Comparison of ENCODE assay signal across 22 mouse cellular contexts in the genomic region with DNA sequence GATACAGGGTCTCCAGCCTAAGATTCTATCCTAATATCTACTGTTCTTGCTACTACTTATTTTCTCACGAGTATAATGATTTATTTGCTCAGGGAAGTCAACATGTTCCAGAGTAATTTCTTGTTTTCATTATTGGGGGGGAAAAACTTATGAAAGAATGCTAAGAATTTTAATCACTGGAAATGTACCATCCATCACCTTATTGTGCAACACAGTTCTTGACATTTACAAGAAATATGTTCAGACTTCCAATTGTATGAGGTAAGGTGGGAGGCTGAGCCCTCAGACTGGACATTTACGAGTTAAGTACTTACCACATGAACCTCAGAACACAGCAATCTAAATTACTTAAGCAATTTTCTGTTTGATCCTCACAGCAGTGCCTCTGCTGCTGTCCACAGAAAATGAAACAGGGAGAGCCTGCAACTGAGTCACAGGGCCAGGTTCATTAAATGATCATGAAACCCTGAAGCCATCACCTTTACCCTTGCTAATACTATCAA.
DNase-seq lines count a peak whose midpoint lies in the region; ATAC-seq and TF ChIP-seq lines count a peak whose summit lies in the region.
"Had no signal": no experiment of that assay in that cellular context is flagged by ENCODE, and none has a peak within 500 bp of the region (broad histone marks: within the 10 kb centered on the region; RNA-seq: fewer than 3 reads in every experiment).

No protein-coding gene starts in this region.

- H3K27ac ChIP-seq in lung, embryonic 14.5 days (ENCODE audit: low read depth) = no peak overlapping the region
- no peak overlapping the region for H3K27ac ChIP-seq in forebrain, embryonic 11.5 days (ENCODE audit: low read depth, low read length)
- H3K27ac ChIP-seq: embryonic facial prominence, embryonic 12.5 days; forebrain, embryonic 13.5 days; gastrocnemius, adult 2 months; heart, embryonic 10.5 days; hindbrain, embryonic 13.5 days had no signal

- H3K4me1 ChIP-seq in lung, embryonic 14.5 days (ENCODE audit: insufficient read depth) = no peaks in the 10 kb centered on the region
- no peaks in the 10 kb centered on the region for H3K4me1 ChIP-seq in lung, adult 2 months (ENCODE audit: control insufficient read depth, insufficient read depth, low read length)
- no peaks in the 10 kb centered on the region; the same call in 1 of the 2 replicates for H3K4me1 ChIP-seq in forebrain, embryonic 11.5 days (replicated peaks; ENCODE audit: control insufficient read depth, insufficient read depth, low read length)
- H3K4me1 ChIP-seq: embryonic facial prominence, embryonic 12.5 days; heart, embryonic 10.5 days had no signal

- no peaks in the 10 kb centered on the region for H3K27me3 ChIP-seq in lung, embryonic 14.5 days (ENCODE audit: insufficient read depth, low read length)
- H3K27me3 ChIP-seq in Patski = no peaks in the 10 kb centered on the region
- no peaks in the 10 kb centered on the region for H3K27me3 ChIP-seq in forebrain, embryonic 11.5 days (ENCODE audit: control insufficient read depth, insufficient read depth, low read length)
- H3K27me3 ChIP-seq: CH12.LX; embryonic facial prominence, embryonic 12.5 days; forebrain, embryonic 13.5 days; hindbrain, embryonic 13.5 days had no signal

- no peak for TF ChIP-seq POLR2A in lung, adult 2 months (IDR thresholded peaks at IDR 0.05; ENCODE audit: borderline replicate concordance, extremely low read depth, low read depth, low read length)

- no peaks in the 10 kb centered on the region for H3K9me3 ChIP-seq in lung, embryonic 14.5 days (ENCODE audit: low read depth, low read length)
- no peaks in the 10 kb centered on the region for H3K9me3 ChIP-seq in forebrain, embryonic 11.5 days (ENCODE audit: control insufficient read depth, low read length)
- H3K9me3 ChIP-seq: embryonic facial prominence, embryonic 12.5 days; forebrain, embryonic 13.5 days; heart, embryonic 10.5 days; hindbrain, embryonic 13.5 days had no signal

- no peak for ATAC-seq in lung, embryonic 14.5 days (ENCODE audit: insufficient read depth)
- peak; percentile 65 for ATAC-seq in Patski
- no peak for ATAC-seq in forebrain, embryonic 11.5 days (replicated peaks; ENCODE audit: low FRiP score)
- ATAC-seq: forebrain, embryonic 13.5 days; forebrain, postnatal 0 days had no signal

- no peak overlapping the region for H3K9ac ChIP-seq in lung, embryonic 14.5 days
- no peak overlapping the region for H3K9ac ChIP-seq in forebrain, embryonic 11.5 days (ENCODE audit: low read length)
- H3K9ac ChIP-seq: embryonic facial prominence, embryonic 12.5 days; forebrain, embryonic 13.5 days; forebrain, postnatal 0 days; hindbrain, embryonic 13.5 days had no signal

- WGBS in lung, embryonic 14.5 days = 33% methylated on average over 2 of the region's 2 CpGs
- 31% methylated on average over 2 of the region's 2 CpGs for WGBS in lung, adult 2 months
- WGBS in forebrain, embryonic 11.5 days = 81% methylated on average over 2 of the region's 2 CpGs

- H3K36me3 ChIP-seq in lung, embryonic 14.5 days (ENCODE audit: insufficient read depth) = no peaks in the 10 kb centered on the region
- H3K36me3 ChIP-seq in forebrain, embryonic 11.5 days (ENCODE audit: control insufficient read depth, insufficient read depth, low read length) = no peaks in the 10 kb centered on the region
- H3K36me3 ChIP-seq: embryonic facial prominence, embryonic 12.5 days; heart, embryonic 10.5 days; hindbrain, embryonic 13.5 days had no signal

- in situ Hi-C loops in Patski (cut with MboI; ENCODE audit: low pct_unique_long_range_greater_than_20kb) = no loop called here

- no peak overlapping the region for H3K4me2 ChIP-seq in lung, embryonic 14.5 days
- no peak overlapping the region for H3K4me2 ChIP-seq in forebrain, embryonic 11.5 days (ENCODE audit: low read depth, low read length, severe bottlenecking)
- H3K4me2 ChIP-seq: embryonic facial prominence, embryonic 12.5 days; forebrain, embryonic 13.5 days; hindbrain, embryonic 13.5 days had no signal

- no peak for TF ChIP-seq CTCF in lung, embryonic 14.5 days (IDR thresholded peaks at IDR 0.05; ENCODE audit: low read depth)
- no peak for TF ChIP-seq CTCF in lung, adult 2 months (IDR thresholded peaks at IDR 0.05; ENCODE audit: insufficient read depth, low read length)
- TF ChIP-seq CTCF in Patski (IDR thresholded peaks at IDR 0.05) = no peak

- no peak overlapping the region for H3K4me3 ChIP-seq in lung, embryonic 14.5 days (ENCODE audit: low read depth, low read length)
- no peak overlapping the region for H3K4me3 ChIP-seq in lung, adult 2 months (replicated peaks; ENCODE audit: extremely low read depth, low read depth, low read length)
- no peak overlapping the region for H3K4me3 ChIP-seq in forebrain, embryonic 11.5 days (ENCODE audit: low read depth, low read length)
- H3K4me3 ChIP-seq: embryonic facial prominence, embryonic 12.5 days; forebrain, embryonic 13.5 days; gastrocnemius, adult 2 months; heart, embryonic 10.5 days; hindbrain, embryonic 13.5 days had no signal

- POLR2A ChIA-PET in Patski (lab: Charles Lee) = no interaction called here

- CTCF ChIA-PET in Patski (lab: Charles Lee) = no interaction called here

- peak; percentile 29 for DNase-seq in heart, adult 11 months
- no peak for DNase-seq in heart, postnatal 36 days
- peak; percentile 23 for DNase-seq in lung, embryonic 14.5 days
- no peak for DNase-seq in lung, adult 2 months
- DNase-seq in 3T3-L1 (ENCODE audit: low read depth, low spot score) = peak; percentile 17
- no peak for DNase-seq in Patski (ENCODE audit: low read depth, low spot score)
- DNase-seq in gastrocnemius, adult 8-10 months (ENCODE audit: low spot score in 2 of 2) = no peak
- no peak for DNase-seq in forebrain, embryonic 11.5 days (ENCODE audit: low spot score)
- DNase-seq: adrenal gland, postnatal 10 days; cerebellum, adult 11 months; cerebellum, adult 8-10 months; cerebellum, postnatal 25 days; forebrain, postnatal 0 days; gastrocnemius, adult 2 months; gastrocnemius, postnatal 36 days; heart, adult 18-20 months; heart, postnatal 10 days had no signal

- intact Hi-C loops in heart, postnatal 36 days (cut with DNase I) = no loop called here

Comparison
In these comparisons a context has a peak if more than half of its experiments do, and no peak if none do; other contexts are left out.
1. DNase-seq: peak in heart, adult 11 months (single experiment), lung, embryonic 14.5 days (single experiment) and 3T3-L1 (single experiment); none in heart, postnatal 36 days (0 of 2), lung, adult 2 months (single experiment), Patski (single experiment), gastrocnemius, adult 8-10 months (0 of 2) and forebrain, embryonic 11.5 days (single experiment).